Mouse (Mus musculus) hindbrain, embryonic 16.5 days (tissue): ENCODE results near the gene Zzz3. TPM values are rescaled to one million over a fixed set of nuclear protein-coding genes. Genes with fewer than 3 reads are reported as not detected.

ENCODE experiments used
- ATAC-seq: fragments of 200-750 bp; cut with Nextera tagmentation; 2 replicates; pipeline ENCODE4 v1.8.0; 2017; ENCODE audit warnings: moderate TSS enrichment, moderate library complexity
- H3K27ac ChIP-seq: fragments of 300-500 bp; sonication (generic); 2 replicates; pipeline ENCODE4 v1.5.1; 2014; ENCODE audit warnings: low read depth, mild to moderate bottlenecking, control low read depth, low read length, moderate library complexity
- H3K27me3 ChIP-seq: fragments of 300-500 bp; sonication (generic); replicated peaks from 2 replicates; pipeline ENCODE4 v1.6.1; 2014; ENCODE audit warnings: low read length; ENCODE audit not compliant: control insufficient read depth, insufficient read depth
- H3K36me3 ChIP-seq: fragments of 300-500 bp; sonication (generic); 2 replicates; pipeline ENCODE4 v1.6.1; 2014; ENCODE audit warnings: mild to moderate bottlenecking, low read length, moderate library complexity, mixed read lengths; ENCODE audit not compliant: control insufficient read depth, insufficient read depth
- H3K4me1 ChIP-seq: fragments of 300-500 bp; sonication (generic); 2 replicates; pipeline ENCODE4 v1.6.1; 2014; ENCODE audit warnings: low read depth, low read length; ENCODE audit not compliant: control insufficient read depth, insufficient read depth
- H3K4me2 ChIP-seq: fragments of 300-500 bp; sonication (generic); 2 replicates; pipeline ENCODE4 v1.6.1; 2014; ENCODE audit warnings: mild to moderate bottlenecking, low read length, control low read depth, moderate library complexity
- H3K4me3 ChIP-seq: fragments of 300-500 bp; sonication (generic); 2 replicates; pipeline ENCODE4 v1.5.1; 2014; ENCODE audit warnings: mild to moderate bottlenecking, low read length, control low read depth, moderate library complexity
- H3K9ac ChIP-seq: fragments of 300-500 bp; sonication (generic); 2 replicates; pipeline ENCODE4 v1.6.1; 2014; ENCODE audit warnings: low read depth, mild to moderate bottlenecking, control low read depth, low read length, moderate library complexity
- H3K9me3 ChIP-seq: fragments of 300-500 bp; sonication (generic); 2 replicates; pipeline ENCODE4 v1.6.1; 2014; ENCODE audit warnings: mild to moderate bottlenecking, low read length, moderate library complexity; ENCODE audit not compliant: control insufficient read depth
- WGBS: fragments of 180-500 bp; shearing (Covaris S2); extraction: QIAGEN DNeasy Blood & Tissue Kit; methylation state at CpG from one replicate; pipeline ENCODE4 v1.1.7; 2014; 5-methylcytosine and 5-hydroxymethylcytosine counted together
- polyA plus RNA-seq: library from polyadenylated mRNA; unstranded; fragments of >200 nt; fragmentation: Nextera tagmentation; extraction: Ambion mirVana; gene quantifications from 2 replicates; pipeline ENCODE4 v1.2.1, GENCODE M21; 2015

Zzz3 gene
- polyA plus RNA-seq, 1 experiment from 2014 or later, result 23.4 TPM

DNA sequence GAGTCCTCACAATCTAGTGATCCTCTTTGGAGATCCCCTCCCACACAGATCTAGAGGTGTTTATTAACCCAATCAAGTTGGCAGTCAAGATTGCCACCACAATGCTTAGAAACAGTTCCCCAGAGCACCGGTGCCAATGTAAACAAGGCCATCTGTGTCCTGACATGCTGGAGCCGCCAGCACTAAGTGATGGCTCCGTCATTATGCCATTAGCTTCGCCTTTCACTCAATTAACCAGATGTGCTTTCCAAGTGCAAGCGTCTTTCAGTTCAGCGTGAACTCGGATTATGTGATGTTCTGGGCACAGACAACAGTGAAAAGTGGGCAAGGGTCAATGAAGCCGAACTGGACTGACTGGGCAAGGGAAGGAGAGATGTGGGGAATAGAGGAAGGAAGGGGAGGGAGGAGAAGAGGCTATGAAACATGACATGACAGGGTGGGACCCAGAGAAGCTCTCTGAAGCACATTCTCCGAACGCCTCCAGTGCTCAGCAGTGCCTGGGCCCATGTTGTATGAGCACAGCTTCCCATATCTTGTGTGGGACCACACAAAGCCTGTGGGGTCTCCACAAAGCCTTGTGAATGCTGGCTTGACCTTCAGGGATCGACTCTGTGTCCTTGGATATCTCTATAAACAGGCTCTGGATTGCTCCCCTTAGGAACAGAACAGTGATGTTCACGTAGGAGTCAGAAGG is 99.5 kb downstream of the Zzz3 start:
- Histone ChIP-seq H3K4me2 (no peak overlapping the region), H3K9ac (no peak overlapping the region), H3K27me3 (no peaks in the 10 kb centered on the region), H3K36me3 (no peaks in the 10 kb centered on the region), H3K4me1 (peaks cover 9% of the 10 kb centered on the region), H3K9me3 (no peaks in the 10 kb centered on the region), H3K27ac (no peak overlapping the region), H3K4me3 (no peak overlapping the region)
- WGBS, result 37% methylated on average over 12 of the region's 12 CpGs
- peak; percentile 41 for ATAC-seq

DNA sequence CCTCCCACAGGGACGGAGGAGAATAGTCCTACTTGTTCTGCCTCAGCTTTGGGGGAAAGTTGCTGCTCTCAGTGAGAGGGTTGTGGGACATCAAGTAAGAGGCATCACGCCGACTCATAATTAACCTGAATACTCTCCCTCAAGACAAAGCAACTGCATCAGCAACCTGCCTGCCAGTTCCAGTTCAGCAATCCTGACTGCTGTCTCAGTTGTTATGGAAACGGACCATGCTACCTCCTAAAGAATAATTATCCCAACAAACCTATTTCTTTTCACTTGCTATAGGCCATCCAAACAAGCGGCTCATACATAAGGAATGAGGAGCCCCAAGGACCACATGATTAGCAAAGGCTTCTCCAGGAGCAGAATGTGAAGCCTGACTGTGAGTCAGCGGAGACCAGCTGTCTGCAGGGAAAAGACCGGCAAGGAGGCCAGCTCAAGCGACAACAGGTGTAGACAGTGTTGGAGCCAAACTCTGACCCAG is 100.2 kb downstream of the Zzz3 start:
- Histone ChIP-seq H3K9me3 (no peaks in the 10 kb centered on the region), H3K36me3 (no peaks in the 10 kb centered on the region), H3K4me1 (peaks cover 9% of the 10 kb centered on the region), H3K4me3 (no peak overlapping the region), H3K27me3 (no peaks in the 10 kb centered on the region), H3K9ac (no peak overlapping the region), H3K4me2 (no peak overlapping the region), H3K27ac (no peak overlapping the region)
- peak; percentile 84 for ATAC-seq
- 39% methylated on average over 8 of the region's 8 CpGs for WGBS

- ATAC-seq, result no peak
- H3K9me3 ChIP-seq, result no peaks in the 10 kb centered on the region
- no peaks in the 10 kb centered on the region for H3K27me3 ChIP-seq
- H3K4me1 ChIP-seq, result peaks cover 9% of the 10 kb centered on the region
- H3K36me3 ChIP-seq, result no peaks in the 10 kb centered on the region
- no peak overlapping the region for H3K27ac ChIP-seq
- 77% methylated on average over 7 of the region's 7 CpGs for WGBS
- H3K4me2 ChIP-seq, result no peak overlapping the region
- H3K4me3 ChIP-seq, result no peak overlapping the region
- no peak overlapping the region for H3K9ac ChIP-seq
Measured at GRCm38 (mm10) chr3:152497084-152497483, 101.8 kb downstream of the Zzz3 start.

DNA sequence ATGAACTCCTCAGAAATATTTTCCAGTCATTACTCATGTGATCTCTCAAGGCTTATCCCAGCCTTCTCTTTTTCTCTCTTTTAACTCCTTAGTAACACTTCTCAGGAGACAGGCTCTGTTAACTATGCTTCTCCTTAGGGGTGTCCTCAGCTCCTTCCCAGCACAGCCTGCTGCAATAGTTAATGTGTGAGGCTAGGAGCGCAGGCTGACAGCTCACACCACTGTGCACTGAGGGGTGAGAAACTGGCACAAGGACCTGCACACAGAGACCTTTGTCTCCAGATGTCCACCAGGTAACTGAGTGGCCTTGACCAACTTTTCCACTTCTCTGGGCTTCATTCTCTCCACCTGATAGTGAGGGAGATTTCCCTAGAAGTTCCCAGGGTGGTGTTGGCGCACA is 102.6 kb downstream of the Zzz3 start:
- Histone ChIP-seq H3K4me2 (no peak overlapping the region), H3K4me3 (no peak overlapping the region), H3K27me3 (no peaks in the 10 kb centered on the region), H3K9me3 (no peaks in the 10 kb centered on the region), H3K27ac (no peak overlapping the region), H3K36me3 (no peaks in the 10 kb centered on the region), H3K4me1 (peaks cover 9% of the 10 kb centered on the region), H3K9ac (no peak overlapping the region)
- ATAC-seq, result no peak
- 98% methylated on average over 2 of the region's 2 CpGs for WGBS

DNA sequence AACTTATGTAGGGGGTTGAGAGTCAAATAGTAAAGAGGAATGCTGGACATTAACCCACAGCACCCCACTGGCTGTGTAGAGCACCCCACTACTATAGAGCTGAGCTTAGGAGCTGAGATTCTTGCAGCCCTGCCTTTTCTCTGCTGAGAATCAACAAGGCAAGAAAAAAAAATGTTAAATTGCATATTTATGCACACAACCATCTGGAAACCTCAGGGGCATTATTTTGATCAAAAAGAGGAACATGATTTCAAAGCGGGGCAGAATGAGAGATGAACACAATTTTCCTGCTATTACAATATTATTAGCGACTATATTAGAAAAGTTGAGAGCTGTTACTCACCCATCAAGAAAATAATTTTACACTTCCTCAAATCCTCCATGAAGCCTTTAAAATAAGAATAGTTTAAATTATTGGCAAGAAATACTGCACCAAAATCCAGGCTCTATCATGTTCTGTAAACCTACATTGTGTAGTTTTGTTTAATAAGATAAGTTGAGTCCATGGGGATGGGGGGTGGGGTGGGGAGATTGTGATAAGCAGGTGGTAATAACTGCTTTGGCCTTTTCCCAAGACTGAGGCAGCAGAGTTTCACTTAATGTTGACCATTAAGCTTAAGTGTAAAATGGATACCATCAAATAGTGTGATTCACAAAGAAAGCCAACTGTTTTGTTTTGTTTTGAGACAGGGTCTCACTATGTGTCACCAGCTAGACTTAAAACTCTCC is 103.9 kb downstream of the Zzz3 start:
- no peak overlapping the region for H3K4me3 ChIP-seq
- H3K27ac ChIP-seq, result no peak overlapping the region
- WGBS, result 73% methylated on average over 2 of the region's 2 CpGs
- no peak overlapping the region for H3K4me2 ChIP-seq
- no peak for ATAC-seq
- no peaks in the 10 kb centered on the region for H3K36me3 ChIP-seq
- no peaks in the 10 kb centered on the region for H3K9me3 ChIP-seq
- H3K9ac ChIP-seq, result no peak overlapping the region
- H3K27me3 ChIP-seq, result no peaks in the 10 kb centered on the region
- H3K4me1 ChIP-seq, result peaks cover 9% of the 10 kb centered on the region

DNA sequence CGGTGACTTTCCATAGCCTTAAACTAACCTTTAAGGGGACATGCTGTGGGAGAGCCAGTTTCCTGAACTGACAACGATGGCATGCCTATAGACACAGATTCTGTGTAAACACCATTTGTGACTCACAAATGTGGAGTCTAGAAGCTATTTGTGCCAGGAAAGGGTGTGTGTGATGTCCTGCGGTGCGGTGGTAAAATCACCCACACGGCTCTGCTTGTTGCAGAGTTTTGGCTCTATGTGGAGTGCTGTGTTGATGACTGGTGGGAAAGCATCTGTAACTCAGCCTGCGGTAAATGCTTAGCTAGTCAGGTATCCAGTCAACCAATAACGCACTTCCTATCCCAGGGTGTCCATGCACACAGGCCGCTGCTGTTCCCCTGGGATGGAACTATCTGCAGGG is 112.6 kb downstream of the Zzz3 start:
- 53% methylated on average over 8 of the region's 8 CpGs for WGBS
- no peak overlapping the region for H3K4me2 ChIP-seq
- H3K27me3 ChIP-seq, result no peaks in the 10 kb centered on the region
- no peaks in the 10 kb centered on the region for H3K4me1 ChIP-seq
- H3K9ac ChIP-seq, result no peak overlapping the region
- no peak for ATAC-seq
- H3K36me3 ChIP-seq, result no peaks in the 10 kb centered on the region
- H3K27ac ChIP-seq, result no peak overlapping the region
- H3K9me3 ChIP-seq, result no peaks in the 10 kb centered on the region
- no peak overlapping the region for H3K4me3 ChIP-seq

DNA sequence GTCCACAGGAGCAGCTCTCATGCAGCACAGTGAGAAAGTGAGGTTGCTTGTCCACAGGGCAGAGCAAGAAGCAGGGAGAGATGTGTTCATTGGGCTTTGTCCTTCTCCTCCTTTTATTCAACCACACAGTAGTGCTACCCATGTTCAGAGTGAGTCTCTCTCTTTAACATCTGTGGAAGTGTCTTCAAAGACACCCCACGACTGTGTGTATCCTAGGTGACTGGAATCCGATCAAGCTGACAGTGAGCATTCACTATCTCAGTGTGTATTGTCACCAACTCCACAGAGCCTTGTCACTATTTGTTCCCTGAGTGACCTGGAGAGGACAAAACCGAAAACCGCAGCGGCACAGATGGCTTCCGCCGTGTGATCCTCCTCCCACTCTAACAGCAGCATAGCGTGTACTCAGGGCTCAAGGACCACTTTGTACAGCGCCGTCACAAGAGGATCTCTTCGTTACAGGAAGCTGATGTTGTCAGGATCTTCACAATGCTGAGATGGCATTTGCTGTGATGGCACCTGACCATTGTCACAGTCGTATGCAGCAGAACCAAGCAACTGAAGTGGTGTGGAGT is 113.2 kb downstream of the Zzz3 start:
- Histone ChIP-seq H3K4me1 (no peaks in the 10 kb centered on the region), H3K9ac (no peak overlapping the region), H3K36me3 (no peaks in the 10 kb centered on the region), H3K4me2 (peak overlapping the region; percentile 18; the same call in 1 of the 2 replicates), H3K4me3 (no peak overlapping the region), H3K27ac (no peak overlapping the region), H3K9me3 (no peaks in the 10 kb centered on the region), H3K27me3 (no peaks in the 10 kb centered on the region)
- 38% methylated on average over 12 of the region's 12 CpGs for WGBS
- peak; percentile 60; the same call in 1 of the 2 replicates for ATAC-seq

GRCm38 (mm10) chr3:152509268-152509667 is 114.0 kb downstream of the Zzz3 start:
- no peaks in the 10 kb centered on the region for H3K4me1 ChIP-seq
- WGBS, result 82% methylated on average over 7 of the region's 7 CpGs
- no peaks in the 10 kb centered on the region for H3K27me3 ChIP-seq
- H3K9me3 ChIP-seq, result no peaks in the 10 kb centered on the region
- ATAC-seq, result no peak
- no peak overlapping the region for H3K9ac ChIP-seq
- H3K36me3 ChIP-seq, result no peaks in the 10 kb centered on the region
- no peak overlapping the region for H3K27ac ChIP-seq
- H3K4me2 ChIP-seq, result no peak overlapping the region
- no peak overlapping the region for H3K4me3 ChIP-seq
